Mouse (Mus musculus) embryonic facial prominence, embryonic 14.5 days (tissue): ENCODE results near the gene Gm12845. TPM values are rescaled to one million over a fixed set of nuclear protein-coding genes. Genes with fewer than 3 reads are reported as not detected.
A peak's percentile ranks its signal among the peaks of the same experiment; 100 is the strongest.

Experiments
- ATAC-seq: fragments of 200-750 bp; cut with Nextera tagmentation; 2 replicates; pipeline ENCODE4 v1.8.0; 2017; ENCODE audit warnings: low read depth, moderate number of reproducible peaks, moderate TSS enrichment
- DNase-seq: peaks from one replicate; pipeline ENCODE4 v3.0.0-alpha.2; 2015; ENCODE audit warnings: low spot score
- H3K27ac ChIP-seq: fragments of 300-500 bp; sonication (generic); replicated peaks from 2 replicates; pipeline ENCODE4 v1.5.1; 2014; ENCODE audit warnings: low read depth, mild to moderate bottlenecking, low read length, moderate library complexity
- H3K27me3 ChIP-seq: fragments of 300-500 bp; sonication (generic); replicated peaks from 2 replicates; pipeline ENCODE4 v1.6.1; 2014; ENCODE audit warnings: low read length; ENCODE audit not compliant: control insufficient read depth, insufficient read depth
- H3K36me3 ChIP-seq: fragments of 300-500 bp; sonication (generic); 2 replicates; pipeline ENCODE4 v1.6.1; 2014; ENCODE audit warnings: low read length, mixed read lengths; ENCODE audit not compliant: control insufficient read depth, insufficient read depth
- H3K4me1 ChIP-seq: fragments of 300-500 bp; sonication (generic); 2 replicates; pipeline ENCODE4 v1.6.1; 2014; ENCODE audit warnings: antibody characterized with exemption, low read length; ENCODE audit not compliant: control insufficient read depth, insufficient read depth
- H3K4me2 ChIP-seq: fragments of 300-500 bp; sonication (generic); 2 replicates; pipeline ENCODE4 v1.6.1; 2014; ENCODE audit warnings: low read depth, mild to moderate bottlenecking, low read length, moderate library complexity, mixed read lengths
- H3K4me3 ChIP-seq: fragments of 300-500 bp; sonication (generic); 2 replicates; pipeline ENCODE4 v1.5.1; 2014; ENCODE audit warnings: low read depth, mild to moderate bottlenecking, low read length
- H3K9ac ChIP-seq: fragments of 300-500 bp; sonication (generic); 2 replicates; pipeline ENCODE4 v1.6.1; 2014; ENCODE audit warnings: low read depth, mild to moderate bottlenecking, low read length, moderate library complexity, mixed read lengths
- H3K9me3 ChIP-seq: fragments of 300-500 bp; sonication (generic); 2 replicates; pipeline ENCODE4 v1.6.1; 2016; ENCODE audit warnings: low read length; ENCODE audit not compliant: control insufficient read depth
- WGBS: fragments of 180-500 bp; shearing (Covaris S2); extraction: QIAGEN DNeasy Blood & Tissue Kit; methylation state at CpG from one replicate; pipeline ENCODE4 v1.1.7; 2014; 5-methylcytosine and 5-hydroxymethylcytosine counted together
- polyA plus RNA-seq: library from polyadenylated mRNA; unstranded; fragments of >200 nt; fragmentation: Nextera tagmentation; extraction: Ambion mirVana; gene quantifications from 2 replicates; pipeline ENCODE4 v1.2.1, GENCODE M21; 2014

Gene Gm12845
- polyA plus RNA-seq, 1 experiment from 2014 or later, result not detected

DNA sequence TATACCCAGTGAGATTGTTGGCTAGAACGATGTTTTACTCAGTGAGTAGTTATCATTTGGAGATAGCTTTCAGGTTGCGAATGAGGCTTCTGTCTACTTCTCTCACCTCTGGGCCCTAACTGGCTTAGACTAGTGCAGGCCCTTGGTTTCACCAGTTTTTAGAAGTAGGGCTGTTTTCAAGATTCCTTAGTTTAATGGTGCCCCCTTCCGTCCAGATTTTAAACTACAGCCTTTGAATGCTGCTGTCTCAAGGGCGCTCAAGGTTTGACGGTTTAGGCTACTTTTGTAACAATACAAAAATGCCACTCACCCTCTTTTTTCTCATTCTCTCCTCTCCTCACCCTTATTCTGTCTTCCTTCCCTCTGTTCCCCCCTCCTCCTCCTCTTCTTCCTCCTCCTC, 46.7 kb downstream of the Gm12845 start:
- WGBS, result 20% methylated on average over 5 of the region's 5 CpGs
- Histone ChIP-seq H3K27ac (no peak overlapping the region), H3K27me3 (no peaks in the 10 kb centered on the region), H3K9ac (no peak overlapping the region), H3K4me1 (no peaks in the 10 kb centered on the region), H3K4me3 (no peak overlapping the region), H3K9me3 (no peaks in the 10 kb centered on the region), H3K4me2 (no peak overlapping the region), H3K36me3 (no peaks in the 10 kb centered on the region)
- DNase-seq, result peak; percentile 68
- no peak for ATAC-seq

DNA sequence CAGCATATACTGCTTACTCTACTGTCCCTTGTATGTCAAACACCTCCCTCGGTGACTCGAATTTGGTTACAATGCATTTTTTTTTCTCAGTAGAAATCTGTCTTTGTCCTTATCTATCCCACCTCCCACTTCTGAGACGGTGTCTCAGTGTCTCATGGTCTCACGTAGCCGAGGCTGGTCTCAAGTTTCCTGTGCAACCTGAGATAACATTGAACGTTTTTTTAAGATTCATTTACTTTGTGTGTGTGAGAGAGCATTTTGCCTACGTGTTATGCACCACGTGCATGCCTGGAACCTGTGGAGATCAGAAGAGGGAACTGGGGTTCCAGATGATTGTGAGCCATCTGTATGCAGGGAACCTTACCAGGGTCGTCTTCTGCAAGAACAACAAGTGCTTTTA, 48.7 kb downstream of the Gm12845 start:
- 48% methylated on average over 9 of the region's 9 CpGs for WGBS
- ATAC-seq (no peak), DNase-seq (no peak)
- Histone ChIP-seq H3K36me3 (no peaks in the 10 kb centered on the region), H3K4me1 (no peaks in the 10 kb centered on the region), H3K27ac (no peak overlapping the region), H3K9me3 (no peaks in the 10 kb centered on the region), H3K9ac (no peak overlapping the region), H3K27me3 (no peaks in the 10 kb centered on the region), H3K4me2 (no peak overlapping the region), H3K4me3 (no peak overlapping the region)

Other genes with a start within 250 kb of the Gm12845 start
- 56.3 and 62.4 TPM in 2 replicates for gene Rnf220, start 227.4 kb upstream of the Gm12845 start, polyA plus RNA-seq
- gene Eri3, start 174.0 kb upstream of the Gm12845 start, polyA plus RNA-seq, result 154 and 174 TPM in 2 replicates
- 56.2 and 66.1 TPM in 2 replicates for gene Dmap1, start 42.1 kb upstream of the Gm12845 start, polyA plus RNA-seq
- not detected in 2 replicates for gene Klf17, start 41.2 kb downstream of the Gm12845 start, polyA plus RNA-seq
- gene Slc6a9, start 110.1 kb downstream of the Gm12845 start, polyA plus RNA-seq, result 5.5 and 10.4 TPM in 2 replicates
- 2.3 and 3.3 TPM in 2 replicates for gene Ccdc24, start 148.1 kb downstream of the Gm12845 start, polyA plus RNA-seq
- 34.3 and 42.8 TPM in 2 replicates for gene B4galt2, start 159.1 kb downstream of the Gm12845 start, polyA plus RNA-seq
- gene Atp6v0b, start 162.9 kb downstream of the Gm12845 start, polyA plus RNA-seq, result 199 and 230 TPM in 2 replicates
- 13.4 and 15.0 TPM in 2 replicates for gene Dph2, start 167.6 kb downstream of the Gm12845 start, polyA plus RNA-seq
- 38.2 and 40.6 TPM in 2 replicates for gene Ipo13, start 190.6 kb downstream of the Gm12845 start, polyA plus RNA-seq
- gene Artn, start 205.4 kb downstream of the Gm12845 start, polyA plus RNA-seq, result 2.1 and 2.8 TPM in 2 replicates